Mouse (Mus musculus) intestine, embryonic 15.5 days (tissue): ENCODE data around the gene Ncoa3. TPM values are rescaled to one million over a fixed set of nuclear protein-coding genes. Genes with fewer than 3 reads are reported as not detected.

ENCODE experiments used
- ATAC-seq: fragments of 200-750 bp; cut with Nextera tagmentation; 2 replicates; pipeline ENCODE4 v1.8.0; 2017; ENCODE audit warnings: moderate TSS enrichment, moderate library complexity
- H3K27ac ChIP-seq: fragments of 300-500 bp; sonication (generic); 2 replicates; pipeline ENCODE4 v1.5.1; 2015; ENCODE audit warnings: mild to moderate bottlenecking, inconsistent platforms
- H3K27me3 ChIP-seq: fragments of 300-500 bp; sonication (generic); replicated peaks from 2 replicates; pipeline ENCODE4 v1.6.1; 2015; ENCODE audit warnings: inconsistent platforms
- H3K36me3 ChIP-seq: fragments of 300-500 bp; sonication (generic); 2 replicates; pipeline ENCODE4 v1.6.1; 2015; ENCODE audit warnings: inconsistent platforms
- H3K4me1 ChIP-seq: fragments of 300-500 bp; sonication (generic); replicated peaks from 2 replicates; pipeline ENCODE4 v1.6.1; 2015; ENCODE audit warnings: inconsistent platforms
- H3K4me2 ChIP-seq: fragments of 300-500 bp; sonication (generic); replicated peaks from 2 replicates; pipeline ENCODE4 v1.6.1; 2015; ENCODE audit warnings: mild to moderate bottlenecking, inconsistent platforms
- H3K4me3 ChIP-seq: fragments of 300-500 bp; sonication (generic); replicated peaks from 2 replicates; pipeline ENCODE4 v1.5.1; 2015; ENCODE audit warnings: inconsistent platforms
- H3K9ac ChIP-seq: fragments of 300-500 bp; sonication (generic); 2 replicates; pipeline ENCODE4 v1.6.1; 2015; ENCODE audit warnings: inconsistent platforms
- H3K9me3 ChIP-seq: fragments of 300-500 bp; sonication (generic); 2 replicates; pipeline ENCODE4 v1.6.1; 2016; ENCODE audit warnings: inconsistent platforms
- WGBS: fragments of 180-500 bp; shearing (Covaris S2); methylation state at CpG from one replicate; pipeline ENCODE4 v1.1.7; 2015; 5-methylcytosine and 5-hydroxymethylcytosine counted together
- polyA plus RNA-seq: library from polyadenylated mRNA; unstranded; fragments of >200 nt; fragmentation: Nextera tagmentation; extraction: Ambion mirVana; gene quantifications from 2 replicates; pipeline ENCODE4 v1.2.1, GENCODE M21; 2015

Gene Ncoa3
- polyA plus RNA-seq, 1 experiment from 2014 or later: 10.8 TPM

- no peak overlapping the region for H3K4me3 ChIP-seq
- peaks cover 32% of the 10 kb centered on the region for H3K4me1 ChIP-seq
- no peaks in the 10 kb centered on the region for H3K27me3 ChIP-seq
- 84% methylated on average over 3 of the region's 3 CpGs for WGBS
- H3K9ac ChIP-seq: no peak overlapping the region
- H3K4me2 ChIP-seq: no peak overlapping the region
- ATAC-seq: no peak
- no peaks in the 10 kb centered on the region for H3K9me3 ChIP-seq
- H3K36me3 ChIP-seq: no peaks in the 10 kb centered on the region
- H3K27ac ChIP-seq: peak overlapping the region; percentile 59
Measured at GRCm38 (mm10) chr2:166009393-166009947, 17.0 kb downstream of the Ncoa3 start.

GRCm38 (mm10) chr2:166010321-166010720 lies 17.9 kb downstream of the Ncoa3 start:
- Histone ChIP-seq H3K27ac (no peak overlapping the region), H3K9ac (no peak overlapping the region), H3K27me3 (no peaks in the 10 kb centered on the region), H3K9me3 (no peaks in the 10 kb centered on the region), H3K36me3 (no peaks in the 10 kb centered on the region), H3K4me3 (no peak overlapping the region), H3K4me2 (no peak overlapping the region), H3K4me1 (peaks cover 32% of the 10 kb centered on the region)
- WGBS: 63% methylated on average over 12 of the region's 12 CpGs
- ATAC-seq: no peak

- no peak for ATAC-seq
- Histone ChIP-seq H3K9me3 (no peaks in the 10 kb centered on the region), H3K4me2 (no peak overlapping the region), H3K27me3 (no peaks in the 10 kb centered on the region), H3K4me1 (peaks cover 32% of the 10 kb centered on the region), H3K4me3 (no peak overlapping the region), H3K36me3 (no peaks in the 10 kb centered on the region), H3K9ac (no peak overlapping the region), H3K27ac (no peak overlapping the region)
- 57% methylated on average over 3 of the region's 3 CpGs for WGBS
Measured at GRCm38 (mm10) chr2:166011422-166011821, 19.0 kb downstream of the Ncoa3 start.

- no peak overlapping the region for H3K4me2 ChIP-seq
- no peak for ATAC-seq
- peaks cover 28% of the 10 kb centered on the region for H3K4me1 ChIP-seq
- H3K4me3 ChIP-seq: no peak overlapping the region
- no peak overlapping the region for H3K27ac ChIP-seq
- no peaks in the 10 kb centered on the region for H3K36me3 ChIP-seq
- WGBS: 60% methylated on average over 2 of the region's 2 CpGs
- H3K9ac ChIP-seq: no peak overlapping the region
- H3K27me3 ChIP-seq: no peaks in the 10 kb centered on the region
- H3K9me3 ChIP-seq: no peaks in the 10 kb centered on the region
Measured at GRCm38 (mm10) chr2:166012145-166012544, 19.7 kb downstream of the Ncoa3 start.

- no peak for ATAC-seq
- H3K4me1 ChIP-seq: peaks cover 11% of the 10 kb centered on the region
- H3K9me3 ChIP-seq: no peaks in the 10 kb centered on the region
- no peak overlapping the region for H3K27ac ChIP-seq
- H3K4me3 ChIP-seq: no peak overlapping the region
- 79% methylated on average over 3 of the region's 3 CpGs for WGBS
- H3K36me3 ChIP-seq: no peaks in the 10 kb centered on the region
- H3K9ac ChIP-seq: no peak overlapping the region
- no peak overlapping the region for H3K4me2 ChIP-seq
- no peaks in the 10 kb centered on the region for H3K27me3 ChIP-seq
Measured at GRCm38 (mm10) chr2:166018769-166019168, 26.3 kb downstream of the Ncoa3 start.

- Histone ChIP-seq H3K9ac (no peak overlapping the region), H3K4me3 (no peak overlapping the region), H3K4me1 (peaks cover 11% of the 10 kb centered on the region), H3K36me3 (no peaks in the 10 kb centered on the region), H3K27ac (no peak overlapping the region), H3K9me3 (no peaks in the 10 kb centered on the region), H3K4me2 (no peak overlapping the region), H3K27me3 (no peaks in the 10 kb centered on the region)
- 76% methylated on average over 2 of the region's 2 CpGs for WGBS
- no peak for ATAC-seq
Measured at GRCm38 (mm10) chr2:166020026-166020425, 27.6 kb downstream of the Ncoa3 start.

GRCm38 (mm10) chr2:166021073-166021610 lies 28.7 kb downstream of the Ncoa3 start:
- H3K27me3 ChIP-seq: no peaks in the 10 kb centered on the region
- peak overlapping the region; percentile 37; the same call in 1 of the 2 replicates for H3K27ac ChIP-seq
- no peak overlapping the region for H3K4me3 ChIP-seq
- ATAC-seq: peak; percentile 62
- WGBS: 14% methylated on average over 4 of the region's 4 CpGs
- no peaks in the 10 kb centered on the region for H3K9me3 ChIP-seq
- H3K4me1 ChIP-seq: peaks cover 16% of the 10 kb centered on the region
- no peak overlapping the region for H3K9ac ChIP-seq
- H3K4me2 ChIP-seq: no peak overlapping the region
- no peaks in the 10 kb centered on the region for H3K36me3 ChIP-seq

GRCm38 (mm10) chr2:166021642-166022041 lies 29.2 kb downstream of the Ncoa3 start:
- H3K27ac ChIP-seq: no peak overlapping the region
- no peak overlapping the region for H3K4me3 ChIP-seq
- H3K27me3 ChIP-seq: no peaks in the 10 kb centered on the region
- no peak overlapping the region for H3K4me2 ChIP-seq
- 31% methylated on average over 3 of the region's 3 CpGs for WGBS
- H3K36me3 ChIP-seq: no peaks in the 10 kb centered on the region
- H3K9me3 ChIP-seq: no peaks in the 10 kb centered on the region
- 0 out of 2 replicates have a peak, but pooled peaks have one; percentile 27 for ATAC-seq
- peaks cover 16% of the 10 kb centered on the region for H3K4me1 ChIP-seq
- H3K9ac ChIP-seq: no peak overlapping the region

GRCm38 (mm10) chr2:166022327-166022726 lies 29.9 kb downstream of the Ncoa3 start:
- Histone ChIP-seq H3K36me3 (no peaks in the 10 kb centered on the region), H3K9me3 (no peaks in the 10 kb centered on the region), H3K4me1 (peaks cover 16% of the 10 kb centered on the region), H3K4me3 (no peak overlapping the region), H3K27me3 (no peaks in the 10 kb centered on the region), H3K4me2 (no peak overlapping the region), H3K27ac (no peak overlapping the region), H3K9ac (no peak overlapping the region)
- 44% methylated on average over 8 of the region's 8 CpGs for WGBS
- ATAC-seq: no peak

GRCm38 (mm10) chr2:166024079-166024478 lies 31.6 kb downstream of the Ncoa3 start:
- H3K9ac ChIP-seq: no peak overlapping the region
- no peaks in the 10 kb centered on the region for H3K36me3 ChIP-seq
- H3K4me1 ChIP-seq: peaks cover 16% of the 10 kb centered on the region
- no peaks in the 10 kb centered on the region for H3K9me3 ChIP-seq
- H3K4me2 ChIP-seq: no peak overlapping the region
- no peak overlapping the region for H3K27ac ChIP-seq
- no peak for ATAC-seq
- 75% methylated on average over 3 of the region's 3 CpGs for WGBS
- no peaks in the 10 kb centered on the region for H3K27me3 ChIP-seq
- H3K4me3 ChIP-seq: no peak overlapping the region

- Histone ChIP-seq H3K36me3 (no peaks in the 10 kb centered on the region), H3K4me1 (peaks cover 18% of the 10 kb centered on the region), H3K27ac (no peak overlapping the region), H3K9me3 (no peaks in the 10 kb centered on the region), H3K4me2 (no peak overlapping the region), H3K27me3 (no peaks in the 10 kb centered on the region), H3K4me3 (no peak overlapping the region), H3K9ac (no peak overlapping the region)
- WGBS: 76% methylated on average over 4 of the region's 4 CpGs
- no peak for ATAC-seq
Measured at GRCm38 (mm10) chr2:166024621-166025020, 32.2 kb downstream of the Ncoa3 start.

- Histone ChIP-seq H3K36me3 (no peaks in the 10 kb centered on the region), H3K27me3 (no peaks in the 10 kb centered on the region), H3K4me2 (no peak overlapping the region), H3K27ac (no peak overlapping the region), H3K9me3 (no peaks in the 10 kb centered on the region), H3K9ac (no peak overlapping the region), H3K4me3 (no peak overlapping the region), H3K4me1 (peaks cover 17% of the 10 kb centered on the region)
- WGBS: 72% methylated on average over 5 of the region's 5 CpGs
- ATAC-seq: no peak
Measured at GRCm38 (mm10) chr2:166025943-166026342, 33.5 kb downstream of the Ncoa3 start.

- Histone ChIP-seq H3K27me3 (no peaks in the 10 kb centered on the region), H3K4me2 (no peak overlapping the region), H3K4me1 (peaks cover 23% of the 10 kb centered on the region; the same call in 1 of the 2 replicates), H3K9me3 (no peaks in the 10 kb centered on the region), H3K4me3 (no peak overlapping the region), H3K36me3 (no peaks in the 10 kb centered on the region), H3K27ac (no peak overlapping the region), H3K9ac (no peak overlapping the region)
- ATAC-seq: no peak
- WGBS: 85% methylated on average over 3 of the region's 3 CpGs
Measured at GRCm38 (mm10) chr2:166027834-166028233, 35.4 kb downstream of the Ncoa3 start.
